Mouse (Mus musculus): ENCODE measurements at regions not wholly inside any gene's neighbourhood (a gene's known extent, or its start where the extent isn't known, plus 50 kb on each side); places are given as distances from the start of the nearest gene placed in this dataset.

DNA sequence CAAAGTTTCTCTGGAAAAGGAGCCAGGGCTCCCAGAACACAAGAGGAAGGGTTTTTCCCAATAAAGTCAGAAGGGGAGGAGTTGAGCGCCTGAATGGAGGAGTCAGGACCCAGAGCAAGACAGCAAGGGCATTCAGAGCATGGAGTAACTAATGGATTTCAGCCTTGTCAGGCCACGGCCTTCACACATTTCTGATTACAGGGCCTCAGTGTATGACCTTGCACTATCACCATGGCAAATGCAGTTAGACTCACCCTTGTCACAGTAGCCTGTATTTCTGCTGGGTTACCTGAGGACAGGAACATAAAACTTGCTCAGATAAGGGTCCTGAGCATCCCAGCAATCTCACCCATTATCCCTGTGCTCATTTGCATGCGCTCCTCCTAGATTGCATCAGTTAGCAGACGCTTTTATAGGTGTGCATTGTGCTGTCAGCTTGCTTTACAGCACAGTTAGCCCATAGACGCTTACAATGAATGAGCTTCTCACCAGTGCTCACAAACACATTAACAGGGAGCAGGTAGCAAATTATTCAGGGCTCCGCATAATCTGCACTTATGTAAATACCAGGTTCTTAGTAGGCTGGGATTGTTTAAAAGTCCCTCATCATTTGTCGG lies 547.4 kb downstream of the Insc start:
- TF ChIP-seq SMC3 (IDR thresholded peaks at IDR 0.05; ENCODE audit: low read depth, low read length) (no peak), ELF1 (IDR thresholded peaks at IDR 0.05; ENCODE audit: low read depth, low read length) (no peak)

All from CH12.LX (cell line).